Mouse (Mus musculus) monocyte, adult 5-6 weeks (primary cell): ENCODE data around the gene Rps6kb1. TPM values are rescaled to one million over a fixed set of nuclear protein-coding genes. Genes with fewer than 3 reads are reported as not detected.
"Not testable (repeated sequence)": the region's sequence is repeated elsewhere in the genome, so short reads cannot be mapped to it uniquely, and the experiment has no call there.

Experiments used
- ATAC-seq: fragments of 153-309, 156-312 bp; replicated peaks from 2 replicates; pipeline ENCODE4 v1.8.0; 2017; ENCODE audit warnings: mild to moderate bottlenecking; ENCODE audit not compliant: low TSS enrichment, insufficient number of reproducible peaks, severe bottlenecking, poor library complexity, low FRiP score
- total RNA-seq: library from RNA; stranded (forward); fragments of 200-1000, 200-491, 200-594 nt; gene quantifications from 3 replicates; pipeline ENCODE4 v1.2.3, GENCODE M21; 2017

Rps6kb1 gene
- total RNA-seq, 1 experiment from 2014 or later = 68.2 TPM

GRCm38 (mm10) chr11:86497356-86497755 is 47.2 kb downstream of the Rps6kb1 start:
- ATAC-seq = no peak

- no peak for ATAC-seq
These were observed 53.8 kb downstream of the Rps6kb1 start for GRCm38 (mm10) chr11:86490782-86491181.

GRCm38 (mm10) chr11:86484910-86485510 is 59.6 kb downstream of the Rps6kb1 start:
- peak; percentile 6; the same call in 1 of the 2 replicates for ATAC-seq

GRCm38 (mm10) chr11:86484101-86484868 is 60.3 kb downstream of the Rps6kb1 start, which contains the start of gene Rnft1:
Gene Rnft1 (plus strand): TSS chr11:86484657.
- peak; percentile 99 for ATAC-seq

GRCm38 (mm10) chr11:86473576-86473975 is 71.0 kb downstream of the Rps6kb1 start:
- no peak for ATAC-seq

- ATAC-seq = no peak
These were observed 71.8 kb downstream of the Rps6kb1 start for GRCm38 (mm10) chr11:86472771-86473171.

- ATAC-seq = no peak
These were observed 72.8 kb downstream of the Rps6kb1 start for GRCm38 (mm10) chr11:86471785-86472184.

GRCm38 (mm10) chr11:86468971-86469370 is 75.6 kb downstream of the Rps6kb1 start:
- ATAC-seq = no peak

- ATAC-seq = no peak
These were observed 76.3 kb downstream of the Rps6kb1 start for GRCm38 (mm10) chr11:86468345-86468744.

GRCm38 (mm10) chr11:86464275-86464674 is 80.3 kb downstream of the Rps6kb1 start:
- ATAC-seq = not testable (repeated sequence)

GRCm38 (mm10) chr11:86462579-86462978 is 82.0 kb downstream of the Rps6kb1 start:
- ATAC-seq = no peak

GRCm38 (mm10) chr11:86458866-86459265 is 85.7 kb downstream of the Rps6kb1 start:
- no peak for ATAC-seq

GRCm38 (mm10) chr11:86457545-86457944 is 87.1 kb downstream of the Rps6kb1 start:
- ATAC-seq = no peak

- no peak for ATAC-seq
These were observed 90.6 kb downstream of the Rps6kb1 start for GRCm38 (mm10) chr11:86453991-86454390.

Other genes with a start within 250 kb of the Rps6kb1 start
- gene Med13, start 187.2 kb downstream of the Rps6kb1 start, total RNA-seq = 64.1 to 102 TPM (median 64.6 TPM) in 3 replicates
- gene Rnft1, start 60.1 kb downstream of the Rps6kb1 start, total RNA-seq = 22.6 to 35.8 TPM (median 24.4 TPM) in 3 replicates
- 3.1 to 8.8 TPM (median 7.0 TPM) in 3 replicates for gene Tubd1, start 186 bp upstream of the Rps6kb1 start, total RNA-seq
- 123 to 188 TPM (median 140 TPM) in 3 replicates for gene Vmp1, start 139.0 kb upstream of the Rps6kb1 start, total RNA-seq
- 7.6 to 9.9 TPM (median 9.0 TPM) in 3 replicates for gene Ptrh2, start 139.2 kb upstream of the Rps6kb1 start, total RNA-seq
- 160 to 175 TPM (median 162 TPM) in 3 replicates for gene Cltc, start 212.8 kb upstream of the Rps6kb1 start, total RNA-seq